ENCODE assay signal across 21 mouse cellular contexts in the genomic region with DNA sequence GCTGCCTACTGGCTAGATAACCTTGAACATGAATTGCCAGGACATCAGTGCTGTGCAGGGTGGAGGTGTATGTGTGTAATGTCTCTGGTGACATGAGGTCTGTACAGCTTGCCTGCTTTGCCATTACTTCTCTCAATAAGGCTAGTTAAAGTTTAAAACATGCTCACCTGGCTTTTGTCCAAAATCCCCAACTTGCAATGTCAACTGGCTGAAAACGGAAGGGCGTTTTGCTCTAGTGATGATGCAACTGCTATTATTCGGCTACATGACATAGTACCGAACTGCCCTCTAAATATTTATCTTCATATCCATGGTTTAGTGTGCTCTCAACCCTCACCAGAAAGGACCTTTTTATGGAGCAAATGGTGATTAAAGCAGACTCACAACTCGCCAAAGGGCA.
A peak's percentile ranks its signal among the peaks of the same experiment; 100 is the strongest.
DNase-seq lines count a peak whose midpoint lies in the region; ATAC-seq and TF ChIP-seq lines count a peak whose summit lies in the region.
"Had no signal": no experiment of that assay in that cellular context is flagged by ENCODE, and none has a peak within 500 bp of the region (broad histone marks: within the 10 kb centered on the region; RNA-seq: fewer than 3 reads in every experiment).

No protein-coding gene starts in this region.

- H3K4me2 ChIP-seq in lung, embryonic 14.5 days = no peak overlapping the region
- no peak overlapping the region for H3K4me2 ChIP-seq in midbrain, embryonic 14.5 days (ENCODE audit: low read length)
- H3K4me2 ChIP-seq: forebrain, embryonic 13.5 days; heart, embryonic 11.5 days; hindbrain, embryonic 15.5 days; midbrain, embryonic 12.5 days had no signal

- no peaks in the 10 kb centered on the region for H3K36me3 ChIP-seq in lung, embryonic 14.5 days (ENCODE audit: insufficient read depth)
- H3K36me3 ChIP-seq in midbrain, embryonic 14.5 days (ENCODE audit: control insufficient read depth, insufficient read depth, low read length) = no peaks in the 10 kb centered on the region
- H3K36me3 ChIP-seq: hindbrain, embryonic 15.5 days; midbrain, embryonic 12.5 days had no signal

- no peak for TF ChIP-seq CTCF in lung, embryonic 14.5 days (IDR thresholded peaks at IDR 0.05; ENCODE audit: low read depth)

- H3K4me3 ChIP-seq in lung, embryonic 14.5 days (ENCODE audit: low read depth, low read length) = no peak overlapping the region
- no peak overlapping the region for H3K4me3 ChIP-seq in midbrain, embryonic 14.5 days (replicated peaks; ENCODE audit: low read depth, low read length)
- H3K4me3 ChIP-seq: forebrain, embryonic 13.5 days; hindbrain, embryonic 15.5 days; left cerebral cortex, adult 2 months; midbrain, embryonic 12.5 days had no signal

- no peak overlapping the region for H3K27ac ChIP-seq in lung, embryonic 14.5 days (ENCODE audit: low read depth)
- no peak overlapping the region for H3K27ac ChIP-seq in midbrain, embryonic 14.5 days (replicated peaks; ENCODE audit: low read depth, low read length)
- H3K27ac ChIP-seq: forebrain, embryonic 13.5 days; hindbrain, embryonic 15.5 days; left cerebral cortex, adult 2 months; midbrain, embryonic 12.5 days; stomach, postnatal 0 days had no signal

- H3K27me3 ChIP-seq in lung, embryonic 14.5 days (ENCODE audit: insufficient read depth, low read length) = no peaks in the 10 kb centered on the region
- H3K27me3 ChIP-seq in midbrain, embryonic 14.5 days (ENCODE audit: control insufficient read depth, insufficient read depth, low read length) = no peaks in the 10 kb centered on the region
- H3K27me3 ChIP-seq: forebrain, embryonic 13.5 days; hindbrain, embryonic 15.5 days; midbrain, embryonic 12.5 days had no signal

- 42% methylated on average over 5 of the region's 5 CpGs for WGBS in lung, embryonic 14.5 days
- WGBS in midbrain, embryonic 14.5 days = 94% methylated on average over 5 of the region's 5 CpGs

- no peak overlapping the region for H3K9ac ChIP-seq in lung, embryonic 14.5 days
- no peak overlapping the region for H3K9ac ChIP-seq in midbrain, embryonic 14.5 days (replicated peaks; ENCODE audit: low read length)
- H3K9ac ChIP-seq: forebrain, embryonic 13.5 days; hindbrain, embryonic 15.5 days; midbrain, embryonic 12.5 days had no signal

- H3K9me3 ChIP-seq in lung, embryonic 14.5 days (ENCODE audit: low read depth, low read length) = no peaks in the 10 kb centered on the region
- no peaks in the 10 kb centered on the region for H3K9me3 ChIP-seq in midbrain, embryonic 14.5 days (ENCODE audit: control insufficient read depth, low read length)
- H3K9me3 ChIP-seq: forebrain, embryonic 13.5 days; hindbrain, embryonic 15.5 days; midbrain, embryonic 12.5 days had no signal

- DNase-seq in adrenal gland, postnatal 10 days = peak; percentile 2
- no peak for DNase-seq in adrenal gland, postnatal 36 days
- DNase-seq in kidney, adult 8-10 months = peak; percentile 23 to 42
- no peak for DNase-seq in kidney, postnatal 10 days
- peak; percentile 69 for DNase-seq in lung, embryonic 14.5 days
- no peak for DNase-seq in lung, postnatal 14 days
- DNase-seq in kidney, postnatal 36 days = peak; percentile 15 to 40
- DNase-seq in midbrain, embryonic 14.5 days = no peak
- DNase-seq: adrenal gland, postnatal 25 days; cerebellum, adult 9-10 months; gastrocnemius, postnatal 10 days; heart, adult 11 months; left cerebral cortex, postnatal 4 days; thymus, adult 2 months had no signal

- peaks cover 11% of the 10 kb centered on the region; the same call in 1 of the 2 replicates for H3K4me1 ChIP-seq in lung, embryonic 14.5 days (ENCODE audit: insufficient read depth)
- H3K4me1 ChIP-seq in midbrain, embryonic 14.5 days (ENCODE audit: control insufficient read depth, insufficient read depth, low read length) = no peaks in the 10 kb centered on the region
- H3K4me1 ChIP-seq: forebrain, embryonic 13.5 days; hindbrain, embryonic 15.5 days; midbrain, embryonic 12.5 days had no signal

- ATAC-seq in lung, embryonic 14.5 days (ENCODE audit: insufficient read depth) = no peak
- no peak for ATAC-seq in midbrain, embryonic 14.5 days (ENCODE audit: low FRiP score, low TSS enrichment)
- ATAC-seq: activated CD4-positive, CD25-positive, alpha-beta regulatory T cell, adult 4 months; forebrain, embryonic 13.5 days had no signal

Comparison
In these comparisons a context has a peak if more than half of its experiments do, and no peak if none do; other contexts are left out.
1. DNase-seq: peak in adrenal gland, postnatal 10 days (single experiment), kidney, adult 8-10 months (2 of 2), lung, embryonic 14.5 days (single experiment) and kidney, postnatal 36 days (2 of 2); none in adrenal gland, postnatal 36 days (0 of 2), kidney, postnatal 10 days (single experiment), lung, postnatal 14 days (single experiment) and midbrain, embryonic 14.5 days (single experiment).